Mouse (Mus musculus): ENCODE measurements at regions not wholly inside any gene's neighbourhood (a gene's known extent, or its start where the extent isn't known, plus 50 kb on each side); places are given as distances from the start of the nearest gene placed in this dataset.

DNA sequence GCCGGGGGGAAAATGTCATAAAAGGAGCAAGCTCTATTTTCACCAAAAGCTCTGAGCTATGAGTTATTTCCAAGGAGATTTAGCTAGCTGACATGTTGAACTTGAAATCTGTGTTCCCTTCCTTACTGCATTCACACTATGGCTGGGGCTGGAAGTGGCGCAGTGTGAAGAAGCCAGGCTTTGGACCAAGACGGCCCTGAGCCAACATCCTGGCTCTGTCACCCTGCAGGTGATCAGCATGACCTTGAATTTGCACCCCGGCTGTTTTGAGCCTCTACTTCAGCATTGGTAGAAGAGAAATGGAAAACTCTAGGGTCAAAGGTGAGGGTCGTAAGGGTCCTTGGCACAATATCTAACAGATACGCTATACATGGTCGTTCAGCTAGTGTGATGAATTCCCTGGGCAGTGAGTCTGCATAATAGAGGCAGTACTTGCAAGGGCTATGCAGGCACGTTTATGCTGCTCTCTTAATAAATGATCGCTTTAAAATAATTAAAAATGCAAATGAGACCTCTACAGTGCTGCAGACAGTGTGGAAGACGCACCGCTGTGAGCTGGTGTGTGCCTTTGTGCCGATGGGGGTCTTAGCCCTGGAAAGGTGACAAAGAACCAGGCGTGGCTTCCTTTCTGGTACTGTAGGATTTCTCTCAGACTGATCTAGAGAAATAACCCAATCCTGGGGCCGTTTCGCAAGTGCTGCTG is 96.4 kb downstream of the Hhipl2 start:
- no peaks in the 10 kb centered on the region for H3K36me3 ChIP-seq (ENCODE audit: control insufficient read depth, insufficient read depth, low read length, poor library complexity, severe bottlenecking)
- no peak for TF ChIP-seq CHD2 (IDR thresholded peaks at IDR 0.05; ENCODE audit: low read depth, low read length)
- no peak for TF ChIP-seq HCFC1 (IDR thresholded peaks at IDR 0.05; ENCODE audit: borderline replicate concordance, insufficient read depth, low read length)
- no peak for TF ChIP-seq MAFK (IDR thresholded peaks at IDR 0.05; ENCODE audit: insufficient read depth, low read depth, low read length)
- TF ChIP-seq ZNF384 (IDR thresholded peaks at IDR 0.05; ENCODE audit: low read depth, low read length) = no peak
- no peak for TF ChIP-seq ZC3H11A (IDR thresholded peaks at IDR 0.05; ENCODE audit: borderline replicate concordance, low read depth, low read length)
- H3K9me3 ChIP-seq (ENCODE audit: control insufficient read depth, insufficient read depth, low read depth, low read length) = no peaks in the 10 kb centered on the region
- H3K9ac ChIP-seq (ENCODE audit: insufficient read depth, low read depth, low read length, poor library complexity, severe bottlenecking) = no peak overlapping the region
- in situ Hi-C loops (cut with MboI; ENCODE audit: low sequenced_read_pairs in 2 of 2, unreplicated experiment in 2 of 2) = no loop called here
- H3K4me3 ChIP-seq (ENCODE audit: insufficient read depth in 1 of 2, low read depth in 1 of 2, low read length in 2 of 2, poor library complexity in 1 of 2, severe bottlenecking in 1 of 2) = no peak overlapping the region
- DNase-seq (ENCODE audit: low read depth, low spot score) = no peak
- no peak overlapping the region for H3K27ac ChIP-seq (ENCODE audit: insufficient read depth, low read depth, low read length, poor library complexity, severe bottlenecking)
- H3K4me1 ChIP-seq (ENCODE audit: control insufficient read depth in 2 of 2, insufficient read depth in 2 of 2, low read length in 2 of 2, poor library complexity in 1 of 2) = peaks cover 3 to 7% of the 10 kb centered on the region in 2 experiments; a peak in 3 of 4 replicates

DNA sequence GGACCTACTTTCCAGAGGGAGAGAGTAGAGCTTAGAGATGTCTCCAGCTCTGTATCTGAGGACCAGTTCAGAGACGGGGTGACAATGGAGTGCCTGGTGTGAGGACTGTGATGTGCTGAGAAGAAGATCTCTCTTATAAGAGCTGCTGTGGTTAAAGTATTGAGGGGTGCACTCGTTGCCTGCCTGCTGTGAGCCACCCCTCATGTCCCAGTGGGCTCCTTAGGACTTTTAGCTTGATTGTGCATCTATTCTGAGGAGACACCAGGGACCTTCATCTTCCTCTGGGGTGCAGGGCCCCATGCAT is 96.9 kb downstream of the Hhipl2 start:
- TF ChIP-seq MAFK (IDR thresholded peaks at IDR 0.05; ENCODE audit: insufficient read depth, low read depth, low read length) = no peak
- no peak for TF ChIP-seq ZC3H11A (IDR thresholded peaks at IDR 0.05; ENCODE audit: borderline replicate concordance, low read depth, low read length)
- no peak for TF ChIP-seq CHD2 (IDR thresholded peaks at IDR 0.05; ENCODE audit: low read depth, low read length)
- TF ChIP-seq HCFC1 (IDR thresholded peaks at IDR 0.05; ENCODE audit: borderline replicate concordance, insufficient read depth, low read length) = no peak
- no peak for TF ChIP-seq ZNF384 (IDR thresholded peaks at IDR 0.05; ENCODE audit: low read depth, low read length)
- no peak for DNase-seq (ENCODE audit: low read depth, low spot score)
- Histone ChIP-seq H3K36me3 (ENCODE audit: control insufficient read depth, insufficient read depth, low read length, poor library complexity, severe bottlenecking) (no peaks in the 10 kb centered on the region), H3K4me3 (ENCODE audit: insufficient read depth in 1 of 2, low read depth in 1 of 2, low read length in 2 of 2, poor library complexity in 1 of 2, severe bottlenecking in 1 of 2) (no peak overlapping the region), H3K9me3 (ENCODE audit: control insufficient read depth, insufficient read depth, low read depth, low read length) (no peaks in the 10 kb centered on the region), H3K27ac (ENCODE audit: insufficient read depth, low read depth, low read length, poor library complexity, severe bottlenecking) (no peak overlapping the region), H3K9ac (ENCODE audit: insufficient read depth, low read depth, low read length, poor library complexity, severe bottlenecking) (no peak overlapping the region), H3K4me1 (ENCODE audit: control insufficient read depth in 2 of 2, insufficient read depth in 2 of 2, low read length in 2 of 2, poor library complexity in 1 of 2) (peaks cover 3 to 7% of the 10 kb centered on the region in 2 experiments; a peak in 3 of 4 replicates)
- in situ Hi-C loops (cut with MboI; ENCODE audit: low sequenced_read_pairs in 2 of 2, unreplicated experiment in 2 of 2) = no loop called here

GRCm38 (mm10) chr1:183516167-183516566 is 98.2 kb downstream of the Hhipl2 start:
- peaks cover 3 to 7% of the 10 kb centered on the region in 2 experiments; a peak in 3 of 4 replicates for H3K4me1 ChIP-seq (ENCODE audit: control insufficient read depth in 2 of 2, insufficient read depth in 2 of 2, low read length in 2 of 2, poor library complexity in 1 of 2)
- TF ChIP-seq CHD2 (IDR thresholded peaks at IDR 0.05; ENCODE audit: low read depth, low read length) (no peak), HCFC1 (IDR thresholded peaks at IDR 0.05; ENCODE audit: borderline replicate concordance, insufficient read depth, low read length) (no peak), ZNF384 (IDR thresholded peaks at IDR 0.05; ENCODE audit: low read depth, low read length) (no peak), ZC3H11A (IDR thresholded peaks at IDR 0.05; ENCODE audit: borderline replicate concordance, low read depth, low read length) (no peak), MAFK (IDR thresholded peaks at IDR 0.05; ENCODE audit: insufficient read depth, low read depth, low read length) (no peak)
- no peak overlapping the region for H3K9ac ChIP-seq (ENCODE audit: insufficient read depth, low read depth, low read length, poor library complexity, severe bottlenecking)
- in situ Hi-C loops (cut with MboI; ENCODE audit: low sequenced_read_pairs in 2 of 2, unreplicated experiment in 2 of 2) = no loop called here
- no peak for DNase-seq (ENCODE audit: low read depth, low spot score)
- H3K9me3 ChIP-seq (ENCODE audit: control insufficient read depth, insufficient read depth, low read depth, low read length) = no peaks in the 10 kb centered on the region
- no peaks in the 10 kb centered on the region for H3K36me3 ChIP-seq (ENCODE audit: control insufficient read depth, insufficient read depth, low read length, poor library complexity, severe bottlenecking)
- no peak overlapping the region for H3K27ac ChIP-seq (ENCODE audit: insufficient read depth, low read depth, low read length, poor library complexity, severe bottlenecking)
- H3K4me3 ChIP-seq (ENCODE audit: insufficient read depth in 1 of 2, low read depth in 1 of 2, low read length in 2 of 2, poor library complexity in 1 of 2, severe bottlenecking in 1 of 2) = no peak overlapping the region

DNA sequence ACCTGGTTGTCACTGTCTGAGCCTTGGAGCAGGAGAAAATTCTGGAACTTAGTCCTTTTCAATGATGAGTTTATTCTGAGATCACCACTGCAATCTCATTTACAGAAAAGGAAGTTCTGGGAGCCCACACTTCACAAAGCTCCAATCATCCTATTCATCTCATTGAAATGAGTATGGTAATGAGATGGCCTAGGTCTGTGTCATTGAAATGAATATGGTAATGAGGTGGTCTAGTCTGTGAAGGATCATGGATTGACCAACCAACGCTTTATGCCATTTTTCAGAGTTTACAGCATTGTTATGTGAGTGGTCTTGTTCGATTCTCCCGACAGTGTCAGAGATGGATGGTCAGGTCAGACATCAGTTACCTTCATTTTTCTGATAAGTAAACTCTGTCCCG is 99.2 kb downstream of the Hhipl2 start:
- in situ Hi-C loops (cut with MboI; ENCODE audit: low sequenced_read_pairs in 2 of 2, unreplicated experiment in 2 of 2) = no loop called here
- TF ChIP-seq MAFK (IDR thresholded peaks at IDR 0.05; ENCODE audit: insufficient read depth, low read depth, low read length) = no peak
- TF ChIP-seq CHD2 (IDR thresholded peaks at IDR 0.05; ENCODE audit: low read depth, low read length) = no peak
- TF ChIP-seq HCFC1 (IDR thresholded peaks at IDR 0.05; ENCODE audit: borderline replicate concordance, insufficient read depth, low read length) = no peak
- TF ChIP-seq ZC3H11A (IDR thresholded peaks at IDR 0.05; ENCODE audit: borderline replicate concordance, low read depth, low read length) = no peak
- no peak for TF ChIP-seq ZNF384 (IDR thresholded peaks at IDR 0.05; ENCODE audit: low read depth, low read length)
- no peak overlapping the region for H3K27ac ChIP-seq (ENCODE audit: insufficient read depth, low read depth, low read length, poor library complexity, severe bottlenecking)
- no peak for DNase-seq (ENCODE audit: low read depth, low spot score)
- no peaks in the 10 kb centered on the region for H3K9me3 ChIP-seq (ENCODE audit: control insufficient read depth, insufficient read depth, low read depth, low read length)
- H3K36me3 ChIP-seq (ENCODE audit: control insufficient read depth, insufficient read depth, low read length, poor library complexity, severe bottlenecking) = no peaks in the 10 kb centered on the region
- H3K4me1 ChIP-seq (ENCODE audit: control insufficient read depth in 2 of 2, insufficient read depth in 2 of 2, low read length in 2 of 2, poor library complexity in 1 of 2) = peaks cover 3 to 7% of the 10 kb centered on the region in 2 experiments; a peak in 3 of 4 replicates
- no peak overlapping the region for H3K4me3 ChIP-seq (ENCODE audit: insufficient read depth in 1 of 2, low read depth in 1 of 2, low read length in 2 of 2, poor library complexity in 1 of 2, severe bottlenecking in 1 of 2)
- no peak overlapping the region for H3K9ac ChIP-seq (ENCODE audit: insufficient read depth, low read depth, low read length, poor library complexity, severe bottlenecking)

Measured in ES-E14 (cell line).